Mouse (Mus musculus): ENCODE data around the gene Tmco3. TPM values are rescaled to one million over a fixed set of nuclear protein-coding genes. Genes with fewer than 3 reads are reported as not detected.
"Not testable (repeated sequence)": the region's sequence is repeated elsewhere in the genome, so short reads cannot be mapped to it uniquely, and the experiment has no call there.

Gene Tmco3
- total RNA-seq, 2 experiments from 2014 or later, result 41.4 to 45.0 TPM

DNA sequence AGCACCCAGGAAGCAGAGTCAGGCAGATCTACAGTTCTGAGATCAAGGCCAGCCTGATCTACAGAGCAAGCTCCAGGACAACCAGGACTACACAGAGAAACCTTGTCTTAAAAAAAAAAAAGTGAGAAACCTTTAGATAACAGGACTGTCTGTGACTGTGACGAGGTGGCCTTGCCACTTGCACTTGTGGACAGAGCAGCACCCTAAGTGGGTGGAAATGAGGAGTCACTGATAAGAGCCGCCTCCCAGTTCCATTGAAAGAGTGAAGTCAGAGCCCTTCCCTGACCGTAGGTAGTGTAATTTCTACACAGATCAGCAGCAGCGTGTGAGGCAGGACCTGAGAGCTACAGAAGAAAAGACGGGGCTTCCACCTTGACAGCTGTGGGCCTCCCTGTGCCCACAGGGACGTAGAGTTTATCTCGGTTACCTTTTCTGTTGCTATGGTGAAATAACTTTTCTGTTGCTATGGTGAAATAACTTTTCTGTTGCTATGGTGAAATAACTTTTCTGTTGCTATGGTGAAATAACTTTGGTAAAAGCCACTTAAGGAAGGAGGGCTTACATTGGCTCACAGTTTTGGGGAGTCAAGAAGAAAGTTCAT lies 18.4 kb downstream of the Tmco3 start:
- no peak for DNase-seq

GRCm38 (mm10) chr8:13306916-13307315 lies 18.9 kb downstream of the Tmco3 start:
- no peak for DNase-seq

- no peak for DNase-seq
Measured at GRCm38 (mm10) chr8:13314922-13315321, 26.9 kb downstream of the Tmco3 start.

- DNase-seq, result no peak
Measured at GRCm38 (mm10) chr8:13316671-13317070, 28.7 kb downstream of the Tmco3 start.

DNA sequence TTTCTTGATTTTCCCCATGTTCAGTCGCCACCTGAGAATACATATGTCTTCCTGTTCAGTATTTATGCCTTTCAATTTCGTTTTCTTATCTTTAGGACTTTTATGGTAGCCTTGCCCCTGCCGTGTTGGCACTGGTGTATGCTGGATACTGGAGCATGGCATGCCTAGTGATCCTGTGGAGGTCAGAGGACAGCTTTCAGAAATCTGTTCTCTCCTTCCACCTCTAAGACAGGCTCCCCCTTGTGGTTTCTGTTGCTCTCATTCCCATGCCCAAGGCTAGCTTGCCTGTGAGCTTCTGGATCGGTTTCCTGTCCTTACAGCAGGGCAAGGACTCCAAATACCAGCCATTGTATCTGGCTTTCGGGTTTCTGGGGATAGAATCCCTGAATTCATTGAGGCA lies 38.6 kb downstream of the Tmco3 start:
- DNase-seq, result no peak

DNA sequence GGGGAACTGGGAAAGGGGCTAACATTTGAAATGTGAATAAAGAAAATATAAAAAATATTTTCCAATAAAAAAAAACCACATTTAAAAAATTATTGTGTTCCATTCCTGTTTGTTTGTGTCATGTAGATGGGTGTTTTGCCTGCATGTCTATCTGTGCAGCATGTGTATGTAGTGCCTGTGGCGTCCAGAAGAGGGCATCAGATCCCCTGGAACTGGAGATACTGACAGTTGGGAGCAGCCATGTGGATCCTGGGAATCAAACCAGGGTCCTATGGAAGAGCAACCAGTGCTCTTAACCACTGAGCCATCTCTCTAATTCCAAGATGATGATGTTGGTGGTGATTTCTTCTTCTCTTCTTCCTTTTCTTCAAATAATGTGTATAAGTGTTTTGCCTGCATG lies 46.7 kb downstream of the Tmco3 start:
- no peak for DNase-seq

DNA sequence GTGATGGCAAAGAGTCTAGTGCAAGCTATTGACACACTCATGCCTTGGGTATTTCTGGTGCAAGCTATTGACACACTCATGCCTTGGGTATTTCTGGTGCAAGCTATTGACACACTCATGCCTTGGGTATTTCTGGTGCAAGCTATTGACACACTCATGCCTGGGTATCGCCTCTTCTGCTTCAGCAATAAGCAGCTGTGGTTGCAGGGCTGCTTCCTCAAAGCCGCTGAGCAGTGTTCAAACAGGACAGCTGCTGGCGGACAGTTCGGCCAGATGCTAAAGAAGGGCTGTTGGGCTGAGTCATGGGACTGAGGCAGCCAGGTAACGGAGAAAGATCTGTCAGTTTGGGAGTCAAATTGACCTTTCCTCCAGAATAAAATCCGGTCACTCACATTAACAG lies 49.3 kb downstream of the Tmco3 start:
- not testable (repeated sequence) for DNase-seq

DNA sequence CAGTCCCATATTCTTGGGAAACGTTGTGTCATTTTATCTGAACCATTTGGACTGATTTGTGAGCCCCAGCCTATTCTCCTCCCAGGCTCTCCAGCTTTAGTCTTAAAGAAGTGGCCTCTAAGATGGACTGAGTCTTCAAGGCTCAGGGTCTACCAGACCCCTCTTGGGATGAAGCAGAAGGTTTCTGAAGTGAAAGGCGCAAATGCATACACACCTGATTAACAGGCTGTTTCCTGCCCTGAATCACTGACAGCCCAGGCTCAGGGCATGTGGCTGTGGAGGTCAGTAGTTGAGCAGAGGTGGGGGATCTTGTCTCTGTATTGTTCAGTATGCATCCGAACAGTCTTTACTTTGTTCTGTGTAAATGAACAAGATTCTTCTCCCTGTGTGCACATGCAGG lies 49.7 kb downstream of the Tmco3 start:
- DNase-seq, result no peak

DNA sequence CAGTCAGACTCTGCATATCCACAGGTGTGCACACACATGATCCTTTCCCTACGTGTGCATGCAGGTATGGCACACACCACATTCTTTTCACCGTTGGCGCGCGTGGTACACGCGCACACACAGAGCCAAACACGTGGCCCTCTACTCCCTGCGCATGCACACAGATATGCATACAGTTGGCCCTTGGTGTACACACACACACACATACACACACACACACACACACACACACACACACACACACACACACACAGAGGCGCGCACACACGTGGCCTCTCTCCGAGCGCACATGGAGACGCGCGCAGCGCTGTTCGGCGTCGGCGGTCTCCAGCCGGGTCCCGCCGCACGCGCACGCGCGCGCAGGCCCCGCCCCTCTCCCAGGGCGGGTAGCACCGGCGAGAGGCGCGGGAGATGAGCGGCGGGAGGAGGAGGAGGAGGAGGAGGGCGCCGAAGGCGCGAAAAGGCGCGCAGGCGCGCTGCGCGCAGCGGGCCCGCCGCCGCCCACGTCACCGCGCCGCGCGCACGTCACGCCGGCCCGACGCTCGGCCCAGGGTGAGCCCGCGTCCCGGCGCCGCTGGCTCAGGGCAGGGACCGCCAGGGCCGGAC lies 50.4 kb downstream of the Tmco3 start, which contains the start of gene Tfdp1:
Gene Tfdp1 (plus strand): TSS at position 497 of the 606 bp plus-strand sequence.
- DNase-seq, result peak; percentile 81 to 83

GRCm38 (mm10) chr8:13338901-13339645 lies 51.1 kb downstream of the Tmco3 start:
- DNase-seq, result peak in 1 of 2 experiments; percentile 29

DNA sequence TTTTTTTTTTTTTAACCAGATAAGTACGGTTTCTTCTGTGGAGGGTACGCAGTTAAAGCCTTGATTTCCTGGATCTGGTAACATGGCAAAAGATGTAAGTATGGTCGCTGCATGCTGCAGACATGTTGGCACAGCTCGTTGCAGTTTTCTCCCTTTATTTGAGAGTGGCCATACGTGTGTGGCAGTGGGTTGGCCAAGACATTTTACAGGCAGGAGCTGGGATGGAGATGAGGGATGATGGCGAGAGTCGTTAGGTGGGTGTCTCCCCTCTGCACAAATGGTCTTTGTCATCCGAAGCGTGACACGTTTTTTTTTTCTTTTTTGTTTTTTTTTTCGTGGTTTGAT lies 51.6 kb downstream of the Tmco3 start:
- DNase-seq, result no peak

DNA sequence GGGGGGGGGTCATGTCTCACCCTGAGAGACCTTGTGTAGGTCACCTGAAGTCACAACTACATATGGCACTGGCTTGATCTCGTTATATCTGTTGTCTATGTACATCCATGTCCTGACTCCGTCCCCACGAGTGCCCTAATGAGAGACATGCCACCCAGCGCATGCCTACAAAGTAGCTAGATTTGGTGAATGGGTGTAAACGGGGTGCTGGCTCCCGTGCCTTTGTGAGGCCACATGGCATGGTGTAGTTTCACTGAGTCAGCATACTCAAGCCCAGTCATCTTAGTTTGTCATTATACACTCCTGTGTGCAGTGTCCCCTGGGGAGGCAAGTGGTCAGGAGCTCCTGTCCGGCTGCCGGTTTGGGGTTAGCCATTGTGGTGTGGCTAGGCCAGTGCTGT lies 52.7 kb downstream of the Tmco3 start:
- DNase-seq, result no peak

DNA sequence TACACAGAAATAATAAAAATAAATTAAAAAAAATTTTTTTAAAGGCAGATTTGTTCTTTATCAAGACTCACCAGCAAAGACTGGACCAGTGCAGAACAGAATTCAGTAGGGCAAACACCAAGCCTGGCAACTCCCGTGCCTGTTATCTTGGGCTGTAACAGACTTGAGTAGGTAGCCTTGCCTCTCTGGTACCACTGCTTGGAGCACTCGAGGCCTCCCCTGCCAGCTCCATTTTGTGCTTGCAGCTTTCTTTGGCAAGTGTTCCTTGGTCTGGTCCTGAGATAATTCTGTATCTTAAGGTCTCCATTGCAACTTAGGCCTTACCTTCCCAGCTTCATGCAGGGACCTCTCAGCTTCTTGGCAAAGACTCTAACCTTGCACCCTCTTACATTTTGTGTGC lies 54.4 kb downstream of the Tmco3 start:
- no peak for DNase-seq

- DNase-seq, result no peak
Measured at GRCm38 (mm10) chr8:13343134-13343533, 55.1 kb downstream of the Tmco3 start.

DNA sequence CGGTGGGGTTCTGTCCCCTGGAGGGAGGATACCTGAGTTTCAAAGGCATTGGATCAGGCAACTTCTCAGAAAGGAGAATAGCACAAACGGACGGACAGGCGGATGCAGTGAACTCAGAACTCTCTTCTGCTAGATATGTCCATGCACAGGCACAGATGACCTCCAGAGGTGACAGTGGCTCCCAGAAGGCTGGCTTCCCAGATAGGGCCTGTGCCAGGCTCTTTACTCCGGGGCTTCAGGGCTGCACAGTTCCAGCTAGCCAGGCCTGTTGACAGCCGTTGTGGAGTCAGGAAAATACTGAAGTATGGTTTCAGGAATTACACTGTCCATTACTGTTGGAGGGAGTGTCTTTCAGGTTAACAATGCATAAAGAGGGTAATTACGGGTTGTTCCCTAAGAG lies 62.1 kb downstream of the Tmco3 start:
- no peak for DNase-seq

GRCm38 (mm10) chr8:13351593-13351992 lies 63.6 kb downstream of the Tmco3 start:
- no peak for DNase-seq

DNA sequence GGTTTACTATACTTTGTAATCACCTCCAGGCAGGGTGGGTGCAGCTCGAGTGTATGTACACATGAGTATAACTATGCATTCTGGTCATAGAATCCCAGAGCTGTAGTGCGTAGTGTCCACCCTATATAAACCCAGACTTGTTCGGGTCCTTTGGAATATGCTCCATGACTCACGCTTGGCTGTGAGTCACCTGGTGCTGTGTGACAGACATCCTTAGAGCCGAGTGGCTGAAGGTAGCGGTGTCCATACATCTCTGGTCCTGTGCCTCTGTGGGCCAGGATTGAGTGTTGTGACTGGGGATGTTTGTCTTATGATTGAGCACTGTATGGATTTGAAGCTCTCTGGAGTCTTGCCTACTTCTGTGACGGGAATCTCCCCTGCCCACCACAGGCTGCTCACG lies 64.6 kb downstream of the Tmco3 start:
- no peak for DNase-seq

DNA sequence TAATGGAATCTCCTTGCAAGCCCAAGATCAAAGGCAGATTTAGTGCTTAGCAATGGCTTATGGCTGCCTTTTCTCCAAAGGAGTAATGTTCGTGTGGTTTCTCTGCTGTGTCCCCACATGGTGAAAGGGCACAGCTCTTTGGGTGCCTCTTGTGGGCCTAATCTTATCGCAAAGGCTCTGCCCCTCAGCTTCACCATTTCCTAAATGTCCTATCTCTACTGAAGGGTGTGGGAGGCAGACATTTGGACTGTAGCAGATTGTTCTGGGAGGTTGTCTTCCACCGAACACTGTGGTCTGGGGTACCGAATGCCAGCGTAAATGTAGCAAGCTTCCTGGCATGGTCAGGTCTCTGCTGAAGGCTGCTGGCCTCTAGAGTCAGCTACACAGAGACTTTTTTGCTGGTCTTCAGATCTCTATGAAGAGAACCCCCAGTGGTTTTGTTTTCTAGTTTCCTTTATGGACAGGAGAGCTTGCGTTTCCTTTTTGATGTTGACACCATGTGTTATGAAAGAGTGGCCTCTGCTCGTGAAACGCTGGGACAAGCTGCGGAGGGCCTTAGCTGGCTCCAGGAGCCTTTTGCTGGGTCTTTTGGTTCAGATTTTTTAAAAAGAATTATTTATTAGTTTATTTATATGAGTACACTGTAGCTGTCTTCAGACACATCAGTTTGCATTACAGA lies 65.3 kb downstream of the Tmco3 start:
- peak in 1 of 2 experiments; percentile 32 for DNase-seq

- DNase-seq, result no peak
Measured at GRCm38 (mm10) chr8:13353883-13354282, 65.9 kb downstream of the Tmco3 start.

DNA sequence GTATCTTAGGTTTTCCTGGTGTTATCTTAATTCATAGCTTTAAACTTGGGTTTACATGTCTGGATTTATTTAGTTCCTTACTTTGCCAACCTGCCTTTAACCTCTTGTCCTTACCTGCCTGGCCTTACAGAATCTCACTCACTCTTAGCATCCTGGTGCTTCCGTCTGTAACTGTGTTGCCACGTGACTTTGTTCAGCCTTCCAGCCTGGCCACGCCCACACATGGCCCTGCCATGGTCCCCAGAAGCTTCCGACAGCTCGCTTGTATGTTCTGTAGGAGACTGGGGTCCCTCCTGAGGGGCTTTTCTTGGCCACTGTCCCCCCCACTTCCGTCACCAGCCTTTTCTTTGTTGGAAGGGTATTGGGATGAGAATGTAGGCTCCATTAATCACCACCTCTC lies 68.2 kb downstream of the Tmco3 start:
- DNase-seq, result no peak

DNA sequence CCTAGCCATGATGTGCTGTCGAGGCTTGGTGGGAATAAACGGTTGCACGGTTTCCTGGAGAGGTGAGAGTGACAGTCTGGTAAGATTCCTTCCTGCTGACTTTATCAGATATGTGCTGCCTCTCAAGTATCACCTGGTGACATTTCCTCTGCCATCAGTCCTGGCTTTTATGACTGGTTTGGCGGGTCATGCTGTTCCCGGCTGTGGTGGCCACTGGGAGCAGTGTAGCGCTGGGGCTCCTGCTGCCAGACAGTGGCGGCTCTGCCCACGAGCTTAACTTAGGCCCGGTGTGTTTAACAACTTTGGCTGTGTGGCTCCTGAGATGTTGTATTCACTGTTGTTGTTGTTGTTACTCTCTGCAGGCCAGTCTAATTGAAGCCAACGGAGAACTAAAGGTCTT lies 68.7 kb downstream of the Tmco3 start:
- no peak for DNase-seq

GRCm38 (mm10) chr8:13360213-13360612 lies 72.2 kb downstream of the Tmco3 start:
- DNase-seq, result no peak

DNA sequence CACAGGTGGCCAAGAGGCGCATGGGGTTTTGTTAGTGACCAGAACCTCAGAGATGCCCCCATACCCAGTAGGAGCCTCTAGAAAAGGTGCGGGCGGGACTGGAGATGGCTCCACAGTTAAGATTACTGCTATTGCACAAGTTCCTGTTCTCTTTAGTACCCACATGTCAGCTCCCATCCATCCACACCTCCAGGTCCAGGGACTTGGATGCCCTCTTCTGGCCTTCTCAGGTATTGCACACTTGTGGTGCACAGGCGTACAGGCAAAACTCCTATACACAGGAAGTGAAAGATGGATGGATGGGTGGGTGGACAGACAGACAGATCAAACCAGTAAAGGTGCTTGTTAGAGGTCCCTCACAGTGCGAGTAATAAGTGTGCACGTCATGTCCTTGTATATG lies 73.9 kb downstream of the Tmco3 start:
- no peak for DNase-seq

Measured in layer of hippocampus, postnatal 36 days (tissue).